Mouse (Mus musculus) G1E (cell line): ENCODE measurements around the gene Clmn. TPM values are rescaled to one million over a fixed set of nuclear protein-coding genes. Genes with fewer than 3 reads are reported as not detected.
"Not testable (repeated sequence)": the region's sequence is repeated elsewhere in the genome, so short reads cannot be mapped to it uniquely, and the experiment has no call there.

Source experiments
- ATAC-seq: 2 replicates; pipeline ENCODE4 v1.8.0; 2016; ENCODE audit warnings: mild to moderate bottlenecking; ENCODE audit not compliant: insufficient number of reproducible peaks, poor library complexity, low FRiP score, severe bottlenecking; ENCODE audit errors: extremely low read depth
- DNase-seq: peaks from one replicate; pipeline ENCODE4 v3.0.0; 2012; ENCODE audit warnings: low spot score
- H3K27me3 ChIP-seq: 2 replicates; pipeline ENCODE4 v1.6.1; 2012; ENCODE audit warnings: mild to moderate bottlenecking, low read length, inconsistent platforms; ENCODE audit not compliant: insufficient read depth
- H3K36me3 ChIP-seq: replicated peaks from 2 replicates; pipeline ENCODE3; 2012; ENCODE audit warnings: mild to moderate bottlenecking, inconsistent platforms
- H3K4me1 ChIP-seq: 2 replicates; pipeline ENCODE4 v1.6.1; 2012; ENCODE audit warnings: low read depth, low read length, inconsistent platforms, mixed read lengths; ENCODE audit not compliant: insufficient read depth
- H3K4me3 ChIP-seq: 2 replicates; pipeline ENCODE4 v1.5.1; 2012; ENCODE audit warnings: low read depth, mild to moderate bottlenecking, inconsistent platforms, low read length, moderate library complexity, mixed read lengths
- H3K9me3 ChIP-seq: replicated peaks from 2 replicates; pipeline ENCODE4 v1.6.1; 2012; ENCODE audit warnings: inconsistent platforms
- CTCF ChIP-seq: IDR thresholded peaks from 2 replicates; pipeline ENCODE4 v1.5.1; 2012; ENCODE audit warnings: low read depth, low read length, inconsistent platforms, mixed read lengths
- GATA1 ChIP-seq: IDR thresholded peaks from 2 replicates; pipeline ENCODE4 v1.6.1; 2012; ENCODE audit warnings: borderline replicate concordance, low read length, inconsistent platforms, mixed read lengths
- GATA2 ChIP-seq: IDR thresholded peaks from 2 replicates; pipeline ENCODE4 v1.6.1; 2012; ENCODE audit warnings: low read depth, low read length, inconsistent platforms, borderline replicate concordance
- POLR2AphosphoS5 ChIP-seq: IDR thresholded peaks from 2 replicates; pipeline ENCODE4 v1.6.1; 2012; ENCODE audit warnings: low read depth, low read length, inconsistent platforms; ENCODE audit not compliant: insufficient replicate concordance
- TAL1 ChIP-seq: conservative IDR thresholded peaks from 2 replicates; pipeline ENCODE4 v1.6.1; 2012; ENCODE audit warnings: low read depth, low read length, inconsistent platforms, mixed read lengths
- polyA plus RNA-seq: library from polyadenylated mRNA; stranded (reverse); fragments of >175 nt; gene quantifications from 2 replicates; pipeline ENCODE4 v1.2.3, GENCODE M21; 2012
- total RNA-seq, 2 experiments: library from RNA; stranded (forward) in 1 of 2; stranded (reverse) in 1 of 2; fragments of 200-1000 nt in 1 of 2; fragments of >200 nt in 1 of 2; fragmentation: Nextera tagmentation in 1 of 2; gene quantifications; 2 replicates each; pipeline ENCODE4 v1.2.3; 2014 to 2017

The Clmn gene
- total and polyA plus RNA-seq, 3 experiments, result 0.27 TPM; not detected in 2

DNA sequence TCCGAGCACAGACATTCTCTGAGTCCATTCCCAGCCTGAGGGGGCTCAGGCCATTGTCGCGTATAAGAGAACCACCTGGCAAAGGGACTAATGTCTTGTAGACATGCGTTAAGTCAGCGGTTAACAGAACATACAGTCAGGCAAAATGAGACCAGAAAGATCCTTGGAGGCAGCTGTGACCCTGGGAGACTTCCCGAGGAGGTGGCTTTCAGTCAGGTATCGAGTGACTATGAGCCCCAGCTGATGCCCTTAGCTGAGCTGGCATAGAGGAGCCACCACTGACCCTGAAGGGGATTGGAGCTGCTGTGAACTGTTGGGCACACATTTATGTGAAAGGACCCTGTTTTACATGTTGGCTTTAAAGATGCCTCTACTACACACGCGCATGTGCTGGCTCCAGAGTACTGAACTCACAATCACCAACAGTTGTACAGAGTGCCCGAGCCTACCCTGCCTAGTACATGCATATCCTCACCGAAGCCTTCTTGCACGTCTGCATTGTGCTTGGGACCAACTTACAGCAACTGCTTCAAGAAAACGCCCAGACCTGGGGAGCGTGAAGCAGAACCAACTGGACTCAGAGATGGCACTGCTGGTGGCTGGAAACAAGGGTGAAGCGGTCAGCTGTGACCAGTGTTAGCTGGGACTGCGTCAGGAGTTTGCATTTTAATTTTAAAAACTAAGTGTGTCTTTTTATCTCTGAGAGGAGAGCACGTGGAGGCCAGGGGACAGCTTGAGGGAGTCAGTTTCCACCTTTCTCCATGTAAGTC is 34.0 kb downstream of the Clmn start:
- Histone ChIP-seq H3K9me3 (peaks cover 64% of the 10 kb centered on the region), H3K27me3 (peaks cover 4% of the 10 kb centered on the region; the same call in 1 of the 2 replicates), H3K4me3 (no peak overlapping the region), H3K4me1 (no peaks in the 10 kb centered on the region), H3K36me3 (no peaks in the 10 kb centered on the region)
- no peak for DNase-seq
- no peak for ATAC-seq
- no peak for TF ChIP-seq GATA2
- TF ChIP-seq CTCF, result no peak
- no peak for TF ChIP-seq GATA1
- no peak for TF ChIP-seq POLR2AphosphoS5
- no peak for TF ChIP-seq TAL1

DNA sequence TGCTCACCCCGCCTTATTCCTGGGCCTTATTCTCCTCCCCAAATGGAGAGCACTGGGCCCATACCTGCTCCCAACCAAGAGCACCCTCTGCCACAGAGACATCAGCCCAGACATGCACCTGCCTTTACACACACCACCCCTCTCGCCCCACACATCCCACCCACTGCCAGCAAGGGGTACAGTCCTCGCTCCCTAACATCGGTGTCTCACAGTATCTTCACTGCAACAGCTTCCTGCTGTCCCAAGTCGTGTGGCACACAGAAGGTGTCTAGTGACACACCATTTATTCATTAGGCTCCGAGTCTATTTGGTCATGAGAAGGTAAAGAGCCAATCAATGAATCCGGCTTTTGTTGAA is 34.6 kb downstream of the Clmn start:
- H3K4me3 ChIP-seq, result no peak overlapping the region
- TF ChIP-seq GATA2, result no peak
- no peak for TF ChIP-seq POLR2AphosphoS5
- no peak for TF ChIP-seq GATA1
- no peak for TF ChIP-seq CTCF
- no peak for TF ChIP-seq TAL1
- ATAC-seq (no peak), DNase-seq (no peak)
- H3K4me1 ChIP-seq, result no peaks in the 10 kb centered on the region
- peaks cover 4% of the 10 kb centered on the region; the same call in 1 of the 2 replicates for H3K27me3 ChIP-seq
- no peaks in the 10 kb centered on the region for H3K36me3 ChIP-seq
- H3K9me3 ChIP-seq, result peaks cover 64% of the 10 kb centered on the region

DNA sequence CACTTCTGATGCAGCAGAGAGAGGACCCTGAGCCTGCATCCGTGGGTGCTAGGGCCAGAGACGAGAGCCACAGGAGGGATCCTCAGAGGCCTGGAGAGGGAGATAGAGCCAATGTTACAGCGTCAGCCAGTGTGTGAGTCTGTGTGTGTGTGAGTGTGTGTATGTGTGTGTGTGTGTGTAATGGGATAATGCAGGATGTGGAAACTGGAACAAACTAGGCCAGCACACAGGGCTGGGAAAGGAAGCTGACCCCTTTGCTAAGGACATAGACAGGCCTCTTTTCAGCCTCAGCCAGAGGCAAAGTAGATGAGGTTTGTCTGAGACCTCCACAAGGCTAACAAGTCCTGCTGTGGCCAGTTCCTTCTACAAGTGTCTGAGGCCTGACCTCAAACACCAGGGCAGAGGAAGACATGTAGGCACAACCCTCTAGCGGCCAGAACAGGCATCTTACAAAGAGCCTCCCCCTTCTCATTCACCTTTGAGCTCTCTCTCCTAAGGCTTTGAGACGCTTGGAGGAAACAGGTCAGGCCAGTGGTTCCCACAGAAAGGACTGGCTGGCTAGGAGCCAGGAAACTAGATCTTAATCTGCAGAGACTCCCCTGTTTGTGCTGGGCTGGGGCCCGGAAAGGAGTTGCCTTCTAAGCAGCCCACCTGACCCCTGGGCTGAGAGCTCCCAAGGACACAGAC is 35.1 kb downstream of the Clmn start:
- Histone ChIP-seq H3K4me1 (no peaks in the 10 kb centered on the region), H3K36me3 (no peaks in the 10 kb centered on the region), H3K27me3 (peaks cover 4% of the 10 kb centered on the region; the same call in 1 of the 2 replicates), H3K4me3 (no peak overlapping the region), H3K9me3 (peaks cover 60% of the 10 kb centered on the region)
- DNase-seq (no peak), ATAC-seq (no peak)
- TF ChIP-seq GATA1 (no peak), CTCF (no peak), GATA2 (no peak)

DNA sequence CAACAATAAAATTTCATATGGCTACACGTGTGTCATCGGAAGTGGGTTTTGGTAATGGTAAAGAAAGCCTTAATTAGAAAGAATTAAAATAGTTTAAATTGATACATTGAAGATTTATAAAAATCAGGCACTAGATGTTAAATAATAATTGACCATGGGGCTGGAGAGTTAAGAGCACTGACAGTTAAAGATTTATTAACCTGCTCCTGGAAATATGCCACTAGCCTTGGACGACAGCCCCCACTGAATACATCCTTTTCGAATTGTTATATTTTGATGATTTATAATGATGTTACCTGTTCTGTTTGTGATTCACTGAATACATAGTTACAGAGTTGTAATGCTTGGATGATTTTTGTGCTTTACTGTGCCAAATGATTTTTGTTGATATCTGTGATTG is 35.9 kb downstream of the Clmn start:
- ATAC-seq, H3K4me1 ChIP-seq, H3K27me3 ChIP-seq, DNase-seq, H3K4me3 ChIP-seq, H3K36me3 ChIP-seq: not testable (repeated sequence)
- H3K9me3 ChIP-seq, result peaks cover 60% of the 10 kb centered on the region

DNA sequence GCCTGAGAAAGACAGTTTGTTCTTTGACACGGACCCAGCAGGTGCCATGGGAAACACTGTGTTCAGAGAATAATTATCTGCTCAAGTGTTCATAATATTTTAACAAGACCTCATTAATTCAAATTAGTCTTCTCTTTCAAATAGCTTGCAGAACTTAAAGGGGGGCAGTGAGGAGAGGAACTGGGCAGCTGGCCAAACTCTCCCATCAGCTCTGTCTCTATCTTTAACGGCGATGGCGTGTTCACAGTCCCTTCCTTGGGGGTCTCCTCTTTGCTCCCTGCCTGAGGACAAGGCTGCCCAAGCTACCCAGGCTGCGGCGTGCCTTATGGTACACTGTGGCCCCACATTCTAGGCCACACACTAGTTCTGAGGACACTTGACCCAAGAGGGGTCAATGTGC is 37.2 kb downstream of the Clmn start:
- DNase-seq (no peak), ATAC-seq (no peak)
- Histone ChIP-seq H3K27me3 (peaks cover 4% of the 10 kb centered on the region; the same call in 1 of the 2 replicates), H3K36me3 (no peaks in the 10 kb centered on the region), H3K4me3 (no peak overlapping the region), H3K4me1 (0 out of 2 replicates have a peak, but pooled peaks cover 5% of the 10 kb centered on the region), H3K9me3 (peaks cover 59% of the 10 kb centered on the region)
- TF ChIP-seq POLR2AphosphoS5, result no peak
- no peak for TF ChIP-seq GATA1
- TF ChIP-seq GATA2, result no peak
- TF ChIP-seq TAL1, result no peak
- TF ChIP-seq CTCF, result no peak

DNA sequence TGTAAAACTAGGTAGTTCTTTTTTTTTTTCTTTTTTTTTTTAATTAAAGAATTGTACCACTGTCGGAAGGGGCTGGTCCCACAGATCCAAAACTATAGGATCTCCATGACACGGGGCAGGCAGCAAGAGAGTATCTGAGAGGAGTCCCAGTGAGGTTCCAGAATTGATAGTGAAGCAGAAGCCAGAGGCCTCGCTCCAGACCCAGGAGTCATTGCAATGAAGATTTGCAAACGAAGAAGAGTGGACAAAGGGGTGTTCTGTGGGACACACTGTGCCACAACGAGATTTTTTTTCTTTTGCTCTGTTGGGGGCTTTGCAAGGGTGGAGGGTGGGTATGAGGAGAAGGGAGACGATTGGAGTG is 40.0 kb downstream of the Clmn start:
- Histone ChIP-seq H3K4me1 (0 out of 2 replicates have a peak, but pooled peaks cover 5% of the 10 kb centered on the region), H3K4me3 (no peak overlapping the region), H3K27me3 (no peaks in the 10 kb centered on the region), H3K9me3 (peaks cover 62% of the 10 kb centered on the region), H3K36me3 (no peaks in the 10 kb centered on the region)
- ATAC-seq (no peak), DNase-seq (no peak)
- TF ChIP-seq GATA1, result no peak
- TF ChIP-seq TAL1, result no peak
- TF ChIP-seq CTCF, result no peak
- TF ChIP-seq GATA2, result no peak
